Mouse (Mus musculus) large intestine, adult 2 months (tissue): ENCODE data around the gene Adat1. TPM values are rescaled to one million over a fixed set of nuclear protein-coding genes. Genes with fewer than 3 reads are reported as not detected.
"Not testable (repeated sequence)": the region's sequence is repeated elsewhere in the genome, so short reads cannot be mapped to it uniquely, and the experiment has no call there.

ENCODE experiments used
- DNase-seq: peaks from one replicate; pipeline ENCODE4 v3.0.0-alpha.2; 2012; ENCODE audit warnings: low read depth, low spot score
- WGBS: fragments of 180-500 bp; shearing (Covaris S2); methylation state at CpG from one replicate; pipeline ENCODE4 v1.1.7; 2018; 5-methylcytosine and 5-hydroxymethylcytosine counted together
- polyA plus RNA-seq: library from polyadenylated mRNA; depleted of rRNA; stranded (reverse); fragments of >200 nt; gene quantifications from 2 replicates; pipeline ENCODE4 v1.2.3, GENCODE M21; 2012

The Adat1 gene
- polyA plus RNA-seq, 1 experiment, result 1.7 TPM

GRCm38 (mm10) chr8:111941101-111941454, 51.0 kb downstream of the Adat1 start:
- under 1% methylated on average over 23 of the region's 23 CpGs for WGBS
- DNase-seq, result no peak

- under 1% methylated on average over 65 of the region's 65 CpGs for WGBS
Observed at GRCm38 (mm10) chr8:111940171-111941100, 51.7 kb downstream of the Adat1 start, which contains the start of gene Gabarapl2. Gabarapl2 (plus strand) TSS chr8:111940703.

GRCm38 (mm10) chr8:111939516-111940142, 52.5 kb downstream of the Adat1 start:
- WGBS, result 5% methylated on average over 10 of the region's 10 CpGs

More at GRCm38 (mm10) chr8:111940171-111941100, 51.7 kb downstream of the Adat1 start, which contains the start of gene Gabarapl2:
- peak; percentile 96 for DNase-seq

GRCm38 (mm10) chr8:111938076-111938985, 53.8 kb downstream of the Adat1 start:
- not testable (repeated sequence) for DNase-seq
- WGBS, result 85% methylated on average over 9 of the region's 9 CpGs

More at GRCm38 (mm10) chr8:111939516-111940142, 52.5 kb downstream of the Adat1 start:
- peak; percentile 84 for DNase-seq

GRCm38 (mm10) chr8:111937184-111937583, 54.9 kb downstream of the Adat1 start:
- WGBS, result 65% methylated on average over 3 of the region's 3 CpGs
- no peak for DNase-seq

- DNase-seq, result no peak
- 83% methylated on average over 2 of the region's 2 CpGs for WGBS
Observed at GRCm38 (mm10) chr8:111934201-111934600, 57.9 kb downstream of the Adat1 start.

GRCm38 (mm10) chr8:111933348-111934076, 58.6 kb downstream of the Adat1 start, which contains the start of gene Tmem231:
Tmem231 (minus strand) TSS chr8:111933881.
- DNase-seq, result no peak
- 1% methylated on average over 53 of the region's 53 CpGs for WGBS

GRCm38 (mm10) chr8:111932580-111933336, 59.3 kb downstream of the Adat1 start:
- WGBS, result 19% methylated on average over 19 of the region's 19 CpGs
- DNase-seq, result peak; percentile 76

- 84% methylated on average over 16 of the region's 16 CpGs for WGBS
- DNase-seq, result no peak
Observed at GRCm38 (mm10) chr8:111931721-111932120, 60.4 kb downstream of the Adat1 start.

GRCm38 (mm10) chr8:111929648-111930344, 62.3 kb downstream of the Adat1 start:
- 57% methylated on average over 8 of the region's 8 CpGs for WGBS
- no peak for DNase-seq

GRCm38 (mm10) chr8:111924976-111925375, 67.1 kb downstream of the Adat1 start:
- DNase-seq, result no peak
- 81% methylated on average over 7 of the region's 7 CpGs for WGBS

GRCm38 (mm10) chr8:111923383-111923804, 68.7 kb downstream of the Adat1 start:
- WGBS, result 10% methylated on average over 10 of the region's 10 CpGs
- DNase-seq, result no peak

- WGBS, result 59% methylated on average over 4 of the region's 4 CpGs
- no peak for DNase-seq
Observed at GRCm38 (mm10) chr8:111920971-111921370, 71.1 kb downstream of the Adat1 start.

GRCm38 (mm10) chr8:111919663-111920062, 72.4 kb downstream of the Adat1 start:
- WGBS, result 88% methylated on average over 2 of the region's 2 CpGs
- no peak for DNase-seq
